Mouse (Mus musculus): ENCODE measurements at regions not wholly inside any gene's neighbourhood (a gene's known extent, or its start where the extent isn't known, plus 50 kb on each side); places are given as distances from the start of the nearest gene placed in this dataset.

DNA sequence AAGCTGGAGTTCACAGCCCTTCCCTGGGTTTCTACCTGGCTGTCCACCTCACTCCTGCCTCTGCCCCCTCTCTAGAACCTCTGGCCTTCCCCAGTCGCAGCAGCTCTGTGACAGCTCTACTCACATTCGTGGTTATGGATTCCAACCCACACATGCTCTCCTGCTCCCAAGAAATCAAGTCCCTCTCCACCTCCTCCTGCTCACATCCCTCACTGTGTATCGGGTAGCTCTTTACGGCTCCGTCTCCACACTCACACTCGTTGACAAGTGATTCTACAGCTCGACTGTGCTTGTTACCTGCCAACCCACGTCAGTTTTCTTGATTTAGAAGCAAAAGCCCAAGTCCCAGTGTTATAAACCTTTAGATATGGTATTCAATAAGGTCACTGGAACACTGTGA is 90.1 kb upstream of the Dapk1 start:
- no peaks in the 10 kb centered on the region for H3K36me3 ChIP-seq (ENCODE audit: control insufficient read depth, insufficient read depth, low read length)
- H3K4me3 ChIP-seq (ENCODE audit: low read depth, low read length), result no peak overlapping the region
- no peaks in the 10 kb centered on the region for H3K9me3 ChIP-seq (ENCODE audit: control insufficient read depth, low read length)
- no peak for ATAC-seq (ENCODE audit: insufficient read depth, low FRiP score, low TSS enrichment)
- WGBS, result 93% methylated on average over 8 of the region's 8 CpGs
- no peaks in the 10 kb centered on the region for H3K4me1 ChIP-seq (ENCODE audit: control insufficient read depth, insufficient read depth, low read length)
- H3K27me3 ChIP-seq (ENCODE audit: control insufficient read depth, insufficient read depth, low read length), result no peaks in the 10 kb centered on the region
- no peak overlapping the region for H3K4me2 ChIP-seq (ENCODE audit: low read depth)
- no peak overlapping the region for H3K9ac ChIP-seq (ENCODE audit: low read length)
- DNase-seq (ENCODE audit: low spot score), result no peak
- H3K27ac ChIP-seq (ENCODE audit: low read depth, low read length), result no peak overlapping the region

DNA sequence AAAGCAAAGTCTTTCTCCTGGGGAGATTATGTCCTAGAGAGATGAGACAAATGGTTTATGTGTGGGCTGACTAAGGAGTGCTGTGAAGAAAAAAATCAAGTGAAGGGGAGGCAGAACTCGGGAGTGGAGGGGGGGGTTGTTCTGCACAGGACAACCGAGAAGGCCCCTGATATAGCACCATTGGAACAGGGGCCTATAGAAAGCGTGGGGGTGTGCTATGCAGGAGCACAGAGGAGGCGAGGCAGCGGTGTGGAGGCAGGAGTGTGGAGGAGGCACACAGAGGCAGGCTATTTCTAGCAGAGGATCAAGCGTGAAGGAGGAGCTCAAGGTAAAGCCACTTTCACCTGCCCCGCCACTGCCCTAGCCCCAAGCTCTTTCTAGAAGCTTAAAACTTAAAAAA is 88.0 kb upstream of the Dapk1 start:
- ATAC-seq (ENCODE audit: insufficient read depth, low FRiP score, low TSS enrichment), result no peak
- 68% methylated on average over 7 of the region's 7 CpGs for WGBS
- no peak overlapping the region for H3K4me2 ChIP-seq (ENCODE audit: low read depth)
- no peaks in the 10 kb centered on the region for H3K4me1 ChIP-seq (ENCODE audit: control insufficient read depth, insufficient read depth, low read length)
- no peaks in the 10 kb centered on the region for H3K27me3 ChIP-seq (ENCODE audit: control insufficient read depth, insufficient read depth, low read length)
- no peak for DNase-seq (ENCODE audit: low spot score)
- H3K4me3 ChIP-seq (ENCODE audit: low read depth, low read length), result no peak overlapping the region
- H3K27ac ChIP-seq (ENCODE audit: low read depth, low read length), result no peak overlapping the region
- H3K9ac ChIP-seq (ENCODE audit: low read length), result no peak overlapping the region
- H3K36me3 ChIP-seq (ENCODE audit: control insufficient read depth, insufficient read depth, low read length), result no peaks in the 10 kb centered on the region
- H3K9me3 ChIP-seq (ENCODE audit: control insufficient read depth, low read length), result no peaks in the 10 kb centered on the region

DNA sequence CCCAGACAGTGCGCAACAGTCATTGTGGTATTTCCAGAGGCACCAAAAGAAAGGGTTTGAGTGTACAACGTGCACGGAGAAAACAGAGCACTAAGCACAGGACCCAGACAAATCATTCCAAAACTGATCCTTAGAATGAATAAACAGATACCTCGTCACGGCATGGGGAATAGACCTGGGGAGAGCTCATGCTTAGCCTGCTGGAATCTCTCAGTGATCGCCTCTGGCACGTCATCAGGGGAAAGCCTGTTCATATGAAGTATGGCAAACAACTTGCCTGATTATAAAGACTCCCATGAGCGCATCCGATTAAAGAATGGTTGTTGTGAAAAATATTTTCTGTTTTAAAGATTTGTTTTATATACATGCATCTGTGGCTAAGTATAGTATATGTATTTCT is 86.9 kb upstream of the Dapk1 start:
- Histone ChIP-seq H3K4me3 (ENCODE audit: low read depth, low read length) (no peak overlapping the region), H3K9ac (ENCODE audit: low read length) (no peak overlapping the region), H3K36me3 (ENCODE audit: control insufficient read depth, insufficient read depth, low read length) (no peaks in the 10 kb centered on the region), H3K27me3 (ENCODE audit: control insufficient read depth, insufficient read depth, low read length) (no peaks in the 10 kb centered on the region), H3K4me2 (ENCODE audit: low read depth) (no peak overlapping the region), H3K27ac (ENCODE audit: low read depth, low read length) (no peak overlapping the region), H3K9me3 (ENCODE audit: control insufficient read depth, low read length) (no peaks in the 10 kb centered on the region), H3K4me1 (ENCODE audit: control insufficient read depth, insufficient read depth, low read length) (no peaks in the 10 kb centered on the region)
- DNase-seq (ENCODE audit: low spot score) (no peak), ATAC-seq (ENCODE audit: insufficient read depth, low FRiP score, low TSS enrichment) (no peak)
- WGBS, result 92% methylated on average over 9 of the region's 9 CpGs

DNA sequence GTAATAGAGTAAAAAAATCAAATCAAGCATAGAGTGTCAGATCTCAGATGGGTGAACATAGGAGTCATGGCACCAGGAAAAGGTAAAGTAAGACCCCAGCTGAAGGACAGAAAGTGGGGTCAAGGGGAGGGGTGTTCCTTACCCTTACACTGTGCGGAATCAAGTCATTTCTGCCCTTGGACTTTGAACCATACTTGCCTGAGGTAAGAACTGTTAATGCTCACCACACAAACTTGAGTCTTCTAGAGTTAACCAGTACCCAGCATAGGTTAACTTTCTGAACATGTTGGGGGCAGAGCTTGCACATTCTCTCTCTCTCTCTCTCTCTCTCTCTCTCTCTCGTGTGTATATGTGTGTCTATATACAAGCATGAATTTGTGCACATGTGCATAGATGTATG is 83.7 kb upstream of the Dapk1 start:
- H3K4me2 ChIP-seq (ENCODE audit: low read depth), result no peak overlapping the region
- no peak overlapping the region for H3K4me3 ChIP-seq (ENCODE audit: low read depth, low read length)
- no peak for ATAC-seq (ENCODE audit: insufficient read depth, low FRiP score, low TSS enrichment)
- H3K36me3 ChIP-seq (ENCODE audit: control insufficient read depth, insufficient read depth, low read length), result no peaks in the 10 kb centered on the region
- no peaks in the 10 kb centered on the region for H3K4me1 ChIP-seq (ENCODE audit: control insufficient read depth, insufficient read depth, low read length)
- no peak for DNase-seq (ENCODE audit: low spot score)
- H3K9me3 ChIP-seq (ENCODE audit: control insufficient read depth, low read length), result no peaks in the 10 kb centered on the region
- no peak overlapping the region for H3K9ac ChIP-seq (ENCODE audit: low read length)
- H3K27ac ChIP-seq (ENCODE audit: low read depth, low read length), result no peak overlapping the region
- WGBS, result 85% methylated on average over 2 of the region's 2 CpGs
- H3K27me3 ChIP-seq (ENCODE audit: control insufficient read depth, insufficient read depth, low read length), result no peaks in the 10 kb centered on the region

DNA sequence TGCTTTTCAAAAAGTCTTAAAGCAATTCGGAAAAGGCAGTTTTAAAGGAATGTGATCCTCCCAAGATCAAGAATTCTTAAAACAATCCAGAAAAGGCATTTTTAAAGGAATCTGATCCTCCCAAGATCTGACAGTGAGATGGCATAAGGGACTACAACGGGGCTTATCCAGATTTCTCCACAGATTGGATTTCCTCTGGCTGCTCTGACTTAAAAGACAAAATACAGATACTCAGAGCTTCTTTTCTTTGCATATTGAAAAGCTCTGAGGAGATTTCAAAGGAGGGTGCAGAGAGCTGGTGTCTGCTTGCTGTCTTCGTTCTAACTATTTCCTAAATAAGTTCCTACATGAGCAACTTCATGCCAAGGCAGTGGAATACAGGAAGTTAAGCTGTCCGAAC is 82.0 kb upstream of the Dapk1 start:
- Histone ChIP-seq H3K4me3 (ENCODE audit: low read depth, low read length) (no peak overlapping the region), H3K9me3 (ENCODE audit: control insufficient read depth, low read length) (no peaks in the 10 kb centered on the region), H3K9ac (ENCODE audit: low read length) (no peak overlapping the region), H3K36me3 (ENCODE audit: control insufficient read depth, insufficient read depth, low read length) (no peaks in the 10 kb centered on the region), H3K4me2 (ENCODE audit: low read depth) (no peak overlapping the region), H3K4me1 (ENCODE audit: control insufficient read depth, insufficient read depth, low read length) (no peaks in the 10 kb centered on the region), H3K27me3 (ENCODE audit: control insufficient read depth, insufficient read depth, low read length) (no peaks in the 10 kb centered on the region), H3K27ac (ENCODE audit: low read depth, low read length) (no peak overlapping the region)
- no peak for DNase-seq (ENCODE audit: low spot score)
- ATAC-seq (ENCODE audit: insufficient read depth, low FRiP score, low TSS enrichment), result no peak
- 83% methylated on average over 4 of the region's 4 CpGs for WGBS

DNA sequence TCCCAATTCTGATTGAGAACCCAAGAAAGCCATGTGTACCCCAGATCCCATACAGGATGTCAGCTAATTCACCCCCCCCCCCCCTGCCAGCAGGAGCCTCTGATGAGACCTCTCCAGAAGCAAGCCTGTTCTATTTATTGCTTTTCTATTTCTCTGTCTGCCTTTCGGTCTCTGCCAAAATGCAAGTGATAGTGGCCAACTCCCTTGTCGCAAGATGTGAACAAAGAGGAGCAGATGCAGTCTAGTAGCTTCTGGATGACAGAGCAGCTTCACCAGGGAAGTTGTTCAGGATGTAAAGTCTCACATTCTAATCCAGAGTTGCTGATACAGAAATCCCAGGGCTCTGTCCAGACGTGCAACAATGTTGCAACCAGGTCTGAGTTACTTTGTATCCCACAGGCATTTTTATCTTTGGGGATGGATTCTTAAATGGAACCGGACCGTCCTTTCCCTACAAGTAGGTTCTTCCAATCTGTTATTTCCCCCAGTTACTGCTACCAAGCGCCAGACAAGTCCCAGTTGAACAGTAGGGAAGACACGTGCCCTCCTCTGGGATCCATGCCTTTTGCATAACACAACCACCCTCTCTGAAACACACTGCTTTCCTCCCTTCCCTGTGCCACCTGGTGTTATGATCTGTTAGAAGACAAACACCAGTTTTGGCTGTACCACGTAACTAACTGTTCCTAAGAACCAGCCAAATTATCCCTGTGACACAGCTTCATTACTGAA is 78.9 kb upstream of the Dapk1 start:
- H3K27me3 ChIP-seq (ENCODE audit: control insufficient read depth, insufficient read depth, low read length), result no peaks in the 10 kb centered on the region
- 76% methylated on average over 8 of the region's 8 CpGs for WGBS
- no peaks in the 10 kb centered on the region for H3K9me3 ChIP-seq (ENCODE audit: control insufficient read depth, low read length)
- no peak overlapping the region for H3K27ac ChIP-seq (ENCODE audit: low read depth, low read length)
- H3K36me3 ChIP-seq (ENCODE audit: control insufficient read depth, insufficient read depth, low read length), result no peaks in the 10 kb centered on the region
- no peak for ATAC-seq (ENCODE audit: insufficient read depth, low FRiP score, low TSS enrichment)
- DNase-seq (ENCODE audit: low spot score), result no peak
- no peak overlapping the region for H3K4me3 ChIP-seq (ENCODE audit: low read depth, low read length)
- H3K4me2 ChIP-seq (ENCODE audit: low read depth), result no peak overlapping the region
- no peaks in the 10 kb centered on the region for H3K4me1 ChIP-seq (ENCODE audit: control insufficient read depth, insufficient read depth, low read length)
- H3K9ac ChIP-seq (ENCODE audit: low read length), result no peak overlapping the region

DNA sequence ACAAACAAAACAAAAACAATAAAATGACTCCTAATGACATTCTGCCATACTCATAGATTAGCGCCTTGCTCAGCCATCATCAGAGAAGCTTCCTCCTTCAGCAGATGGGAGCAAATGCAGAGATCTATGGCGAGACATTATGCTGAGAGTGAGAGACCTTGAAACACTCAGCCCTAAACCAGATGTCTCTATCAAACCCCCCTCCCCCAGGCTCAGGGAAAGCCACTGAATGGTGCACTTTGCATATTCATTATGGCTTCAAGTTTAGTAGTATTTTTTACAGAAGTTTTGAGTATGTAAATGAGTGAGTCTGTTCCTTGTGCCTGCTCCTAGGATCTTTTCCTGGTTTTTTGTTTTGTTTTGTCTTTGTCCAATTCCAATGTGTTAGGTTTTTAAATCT is 73.9 kb upstream of the Dapk1 start:
- Histone ChIP-seq H3K4me3 (ENCODE audit: low read depth, low read length) (no peak overlapping the region), H3K9me3 (ENCODE audit: control insufficient read depth, low read length) (no peaks in the 10 kb centered on the region), H3K27ac (ENCODE audit: low read depth, low read length) (no peak overlapping the region), H3K4me2 (ENCODE audit: low read depth) (no peak overlapping the region), H3K4me1 (ENCODE audit: control insufficient read depth, insufficient read depth, low read length) (peaks cover 3% of the 10 kb centered on the region; the same call in 1 of the 2 replicates), H3K36me3 (ENCODE audit: control insufficient read depth, insufficient read depth, low read length) (no peaks in the 10 kb centered on the region), H3K27me3 (ENCODE audit: control insufficient read depth, insufficient read depth, low read length) (no peaks in the 10 kb centered on the region), H3K9ac (ENCODE audit: low read length) (no peak overlapping the region)
- no peak for ATAC-seq (ENCODE audit: insufficient read depth, low FRiP score, low TSS enrichment)
- 82% methylated on average over 2 of the region's 2 CpGs for WGBS
- no peak for DNase-seq (ENCODE audit: low spot score)

DNA sequence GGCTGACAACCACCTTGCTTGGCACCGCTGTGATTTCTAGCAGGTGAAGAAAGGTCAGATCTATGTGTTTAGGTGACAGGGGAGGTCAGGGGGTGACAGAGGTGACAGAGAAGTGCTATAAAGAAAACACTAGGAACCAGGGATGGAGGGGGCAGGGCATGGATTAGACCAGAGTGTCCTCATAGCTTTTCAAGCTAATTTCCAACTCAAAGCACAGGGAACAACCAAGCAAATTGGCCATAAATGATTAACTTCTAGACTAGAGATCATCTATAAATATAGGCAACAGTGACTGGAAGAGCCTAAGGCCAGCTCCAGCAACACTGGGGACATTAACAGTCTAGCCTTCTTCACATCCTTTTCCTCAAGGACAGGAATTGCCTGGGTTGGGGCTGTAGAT is 72.9 kb upstream of the Dapk1 start:
- Histone ChIP-seq H3K36me3 (ENCODE audit: control insufficient read depth, insufficient read depth, low read length) (no peaks in the 10 kb centered on the region), H3K27ac (ENCODE audit: low read depth, low read length) (no peak overlapping the region)

DNA sequence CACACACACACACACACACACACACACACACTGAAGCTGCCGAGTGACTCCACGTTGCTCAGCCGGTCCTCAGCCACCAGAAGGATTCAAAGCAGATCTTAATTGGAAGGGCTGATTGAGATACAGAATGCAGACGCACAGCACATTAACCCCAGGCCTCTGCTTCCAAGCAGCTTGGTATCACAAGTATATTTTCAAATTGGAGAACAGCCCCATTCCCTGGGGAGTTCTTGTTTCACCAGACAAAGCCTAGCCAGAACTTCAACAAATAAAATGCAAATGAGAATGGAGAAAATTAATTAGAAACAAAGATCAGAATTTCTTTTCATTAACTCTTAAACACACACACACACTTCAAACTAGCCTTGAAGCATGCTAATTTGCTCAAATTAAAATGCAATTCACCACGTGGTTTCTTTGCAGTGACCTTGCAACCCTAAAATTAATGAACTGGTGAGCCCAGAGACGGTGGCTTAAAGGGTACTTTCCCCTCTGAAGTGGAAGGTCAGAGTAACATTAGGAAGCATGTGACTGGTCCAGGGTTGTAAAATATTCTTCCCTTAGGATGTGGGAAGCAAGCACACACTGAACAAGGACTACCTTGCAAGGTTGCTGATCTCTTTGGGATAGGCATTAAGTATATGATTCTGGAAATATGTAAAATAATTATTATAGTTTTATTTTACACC is 72.2 kb upstream of the Dapk1 start:
- 23% methylated on average over 6 of the region's 6 CpGs for WGBS
- no peaks in the 10 kb centered on the region for H3K9me3 ChIP-seq (ENCODE audit: control insufficient read depth, low read length)
- H3K27me3 ChIP-seq (ENCODE audit: control insufficient read depth, insufficient read depth, low read length), result no peaks in the 10 kb centered on the region
- no peak overlapping the region for H3K27ac ChIP-seq (ENCODE audit: low read depth, low read length)
- ATAC-seq (ENCODE audit: insufficient read depth, low FRiP score, low TSS enrichment), result peak; percentile 78
- no peaks in the 10 kb centered on the region for H3K36me3 ChIP-seq (ENCODE audit: control insufficient read depth, insufficient read depth, low read length)
- no peak for DNase-seq (ENCODE audit: low spot score)
- H3K4me3 ChIP-seq (ENCODE audit: low read depth, low read length), result no peak overlapping the region
- H3K9ac ChIP-seq (ENCODE audit: low read length), result no peak overlapping the region
- no peak overlapping the region for H3K4me2 ChIP-seq (ENCODE audit: low read depth)
- H3K4me1 ChIP-seq (ENCODE audit: control insufficient read depth, insufficient read depth, low read length), result peaks cover 3% of the 10 kb centered on the region; the same call in 1 of the 2 replicates

More for the DNA sequence above, 72.9 kb upstream of the Dapk1 start:
- peaks cover 3% of the 10 kb centered on the region; the same call in 1 of the 2 replicates for H3K4me1 ChIP-seq (ENCODE audit: control insufficient read depth, insufficient read depth, low read length)
- H3K27me3 ChIP-seq (ENCODE audit: control insufficient read depth, insufficient read depth, low read length), result no peaks in the 10 kb centered on the region
- no peak overlapping the region for H3K4me3 ChIP-seq (ENCODE audit: low read depth, low read length)
- H3K9me3 ChIP-seq (ENCODE audit: control insufficient read depth, low read length), result no peaks in the 10 kb centered on the region
- no peak for DNase-seq (ENCODE audit: low spot score)
- no peak for ATAC-seq (ENCODE audit: insufficient read depth, low FRiP score, low TSS enrichment)
- whole genome bisulfite sequencing, result 47% methylated on average over 1 of the region's 1 CpGs
- no peak overlapping the region for H3K9ac ChIP-seq (ENCODE audit: low read length)
- no peak overlapping the region for H3K4me2 ChIP-seq (ENCODE audit: low read depth)

All from neural tube, embryonic 11.5 days (tissue).